Mouse (Mus musculus) megakaryocyte, embryonic 14.5 days (primary cell): ENCODE measurements around the gene Tax1bp1. TPM values are rescaled to one million over a fixed set of nuclear protein-coding genes. Genes with fewer than 3 reads are reported as not detected.
A peak's percentile ranks its signal among the peaks of the same experiment; 100 is the strongest.

ENCODE experiments used
- H3K27me3 ChIP-seq: replicated peaks from 2 replicates; pipeline ENCODE3; 2012; ENCODE audit warnings: inconsistent platforms
- H3K36me3 ChIP-seq: replicated peaks from 2 replicates; pipeline ENCODE3; 2012; ENCODE audit warnings: low read length, inconsistent platforms, mixed read lengths
- H3K4me1 ChIP-seq: 2 replicates; pipeline ENCODE4 v1.6.1; 2012; ENCODE audit warnings: inconsistent platforms
- H3K4me3 ChIP-seq: replicated peaks from 2 replicates; pipeline ENCODE3; 2012; ENCODE audit warnings: moderate library complexity, mild to moderate bottlenecking, inconsistent platforms
- H3K9me3 ChIP-seq: 2 replicates; pipeline ENCODE4 v1.6.1; 2012; ENCODE audit warnings: inconsistent platforms
- FLI1 ChIP-seq: IDR thresholded peaks from 2 replicates; pipeline ENCODE4 v1.6.1; 2012; ENCODE audit warnings: low read length, inconsistent platforms, mixed read lengths
- GATA1 ChIP-seq: IDR thresholded peaks from 3 replicates; pipeline ENCODE4 v1.6.1; 2012; ENCODE audit warnings: mixed read lengths, low read length, inconsistent platforms, borderline replicate concordance
- polyA plus RNA-seq: library from polyadenylated mRNA; stranded (reverse); fragments of >175 nt; gene quantifications from 2 replicates; pipeline ENCODE4 v1.2.3, GENCODE M21; 2012; ENCODE audit warnings: low replicate concordance; ENCODE audit not compliant: insufficient read depth

Gene Tax1bp1
- polyA plus RNA-seq, 1 experiment: 12.5 TPM

GRCm38 (mm10) chr6:52680458-52681032 lies 33.0 kb upstream of the Tax1bp1 start:
- no peaks in the 10 kb centered on the region for H3K9me3 ChIP-seq
- no peaks in the 10 kb centered on the region for H3K27me3 ChIP-seq
- H3K4me1 ChIP-seq: peaks cover 73% of the 10 kb centered on the region
- H3K36me3 ChIP-seq: no peaks in the 10 kb centered on the region
- TF ChIP-seq GATA1 (no peak), FLI1 (no peak)
- H3K4me3 ChIP-seq: peak overlapping the region; percentile 79

GRCm38 (mm10) chr6:52681847-52682485 lies 31.6 kb upstream of the Tax1bp1 start:
- no peak for TF ChIP-seq FLI1
- no peak for TF ChIP-seq GATA1
- H3K27me3 ChIP-seq: no peaks in the 10 kb centered on the region
- H3K4me1 ChIP-seq: peaks cover 72% of the 10 kb centered on the region
- H3K4me3 ChIP-seq: no peak overlapping the region
- no peaks in the 10 kb centered on the region for H3K9me3 ChIP-seq
- no peaks in the 10 kb centered on the region for H3K36me3 ChIP-seq

- H3K9me3 ChIP-seq: no peaks in the 10 kb centered on the region
- H3K4me3 ChIP-seq: no peak overlapping the region
- H3K36me3 ChIP-seq: no peaks in the 10 kb centered on the region
- TF ChIP-seq GATA1 (no peak), FLI1 (no peak)
- peaks cover 66% of the 10 kb centered on the region for H3K4me1 ChIP-seq
- no peaks in the 10 kb centered on the region for H3K27me3 ChIP-seq
These were observed 30.9 kb upstream of the Tax1bp1 start for GRCm38 (mm10) chr6:52682607-52683006.

GRCm38 (mm10) chr6:52686901-52687500 lies 26.5 kb upstream of the Tax1bp1 start:
- Histone ChIP-seq H3K9me3 (no peaks in the 10 kb centered on the region), H3K36me3 (no peaks in the 10 kb centered on the region), H3K27me3 (no peaks in the 10 kb centered on the region), H3K4me3 (no peak overlapping the region), H3K4me1 (peaks cover 38% of the 10 kb centered on the region)
- TF ChIP-seq FLI1: no peak
- TF ChIP-seq GATA1: no peak

- Histone ChIP-seq H3K27me3 (no peaks in the 10 kb centered on the region), H3K36me3 (no peaks in the 10 kb centered on the region), H3K4me1 (peaks cover 44% of the 10 kb centered on the region), H3K4me3 (no peak overlapping the region), H3K9me3 (no peaks in the 10 kb centered on the region)
- TF ChIP-seq GATA1 (no peak), FLI1 (no peak)
These were observed 23.2 kb upstream of the Tax1bp1 start for GRCm38 (mm10) chr6:52690365-52690764.

- Histone ChIP-seq H3K4me1 (peaks cover 45% of the 10 kb centered on the region), H3K36me3 (no peaks in the 10 kb centered on the region), H3K9me3 (no peaks in the 10 kb centered on the region), H3K4me3 (no peak overlapping the region), H3K27me3 (no peaks in the 10 kb centered on the region)
- TF ChIP-seq GATA1 (no peak), FLI1 (no peak)
These were observed 21.7 kb upstream of the Tax1bp1 start for GRCm38 (mm10) chr6:52691800-52692199.

- Histone ChIP-seq H3K4me1 (peaks cover 52% of the 10 kb centered on the region), H3K4me3 (peak overlapping the region; percentile 69), H3K27me3 (no peaks in the 10 kb centered on the region), H3K9me3 (no peaks in the 10 kb centered on the region), H3K36me3 (no peaks in the 10 kb centered on the region)
- TF ChIP-seq FLI1: no peak
- no peak for TF ChIP-seq GATA1
These were observed 21.0 kb upstream of the Tax1bp1 start for GRCm38 (mm10) chr6:52692451-52693063.

GRCm38 (mm10) chr6:52697964-52698535 lies 15.5 kb upstream of the Tax1bp1 start:
- H3K36me3 ChIP-seq: no peaks in the 10 kb centered on the region
- peaks cover 77% of the 10 kb centered on the region for H3K4me1 ChIP-seq
- no peak for TF ChIP-seq FLI1
- TF ChIP-seq GATA1: no peak
- H3K9me3 ChIP-seq: no peaks in the 10 kb centered on the region
- no peaks in the 10 kb centered on the region for H3K27me3 ChIP-seq
- peak overlapping the region; percentile 84 for H3K4me3 ChIP-seq

GRCm38 (mm10) chr6:52699050-52699449 lies 14.5 kb upstream of the Tax1bp1 start:
- no peaks in the 10 kb centered on the region for H3K27me3 ChIP-seq
- peaks cover 76% of the 10 kb centered on the region for H3K4me1 ChIP-seq
- no peaks in the 10 kb centered on the region for H3K9me3 ChIP-seq
- no peak for TF ChIP-seq GATA1
- TF ChIP-seq FLI1: no peak
- H3K4me3 ChIP-seq: peak overlapping the region; percentile 59
- no peaks in the 10 kb centered on the region for H3K36me3 ChIP-seq
